Mouse (Mus musculus) CH12.LX (cell line): ENCODE measurements around the gene Kcnma1. TPM values are rescaled to one million over a fixed set of nuclear protein-coding genes. Genes with fewer than 3 reads are reported as not detected.

Experiments
- DNase-seq: peaks from one replicate; pipeline ENCODE4 v3.0.0-alpha.2; 2013; ENCODE audit errors: extremely low read depth
- H3K27ac ChIP-seq: 2 replicates; pipeline ENCODE4 v1.5.1; 2012; ENCODE audit warnings: low read depth, mild to moderate bottlenecking, control low read depth, moderate library complexity; ENCODE audit not compliant: insufficient read depth
- H3K27me3 ChIP-seq: replicated peaks from 2 replicates; pipeline ENCODE3; 2012; ENCODE audit warnings: inconsistent platforms
- H3K36me3 ChIP-seq, 2 experiments: replicated peaks in 1 of 2; 2 replicates each; pipeline versions ENCODE3 to v1.6.1; 2012; ENCODE audit warnings: inconsistent platforms in 1 of 2, low read length in 1 of 2, mild to moderate bottlenecking in 1 of 2, mixed read lengths in 1 of 2, moderate library complexity in 1 of 2; ENCODE audit not compliant: control insufficient read depth in 1 of 2, insufficient read depth in 1 of 2
- H3K4me1 ChIP-seq, 2 experiments: 2 replicates each; pipeline ENCODE4 v1.6.1; 2012; ENCODE audit warnings: inconsistent platforms in 1 of 2, moderate library complexity in 1 of 2; ENCODE audit not compliant: insufficient read depth in 2 of 2, control insufficient read depth in 1 of 2
- H3K4me2 ChIP-seq: 2 replicates; pipeline ENCODE4 v1.6.1; 2012; ENCODE audit warnings: low read depth, mild to moderate bottlenecking, control low read depth; ENCODE audit not compliant: poor library complexity, insufficient read depth, severe bottlenecking
- H3K4me3 ChIP-seq, 3 experiments: fragments of 150-350 bp in 1 of 3; sonication (generic) in 1 of 3; replicated peaks in 1 of 3; 2 replicates each; pipeline versions ENCODE3 to v1.5.1; 2011 to 2012; ENCODE audit warnings: low read depth in 2 of 3, low read length in 2 of 3, mild to moderate bottlenecking in 2 of 3, moderate library complexity in 2 of 3, control low read depth in 1 of 3, improper control_type of control experiment in 1 of 3, inconsistent platforms in 1 of 3, mixed read lengths in 1 of 3; ENCODE audit not compliant: poor library complexity in 1 of 3
- H3K79me2 ChIP-seq: replicated peaks from 2 replicates; pipeline ENCODE4 v1.6.1; 2012; ENCODE audit warnings: mild to moderate bottlenecking, moderate library complexity; ENCODE audit not compliant: control insufficient read depth, poor library complexity, insufficient read depth, severe bottlenecking; ENCODE audit errors: extremely low read depth
- H3K9ac ChIP-seq: 2 replicates; pipeline ENCODE4 v1.6.1; 2012; ENCODE audit warnings: low read depth, mild to moderate bottlenecking, control low read depth, moderate library complexity; ENCODE audit not compliant: insufficient read depth
- H3K9me3 ChIP-seq: replicated peaks from 2 replicates; pipeline ENCODE3; 2012; ENCODE audit warnings: low read length, inconsistent platforms, mixed read lengths
- CTCF ChIP-seq, 2 experiments: IDR thresholded peaks in 1 of 2; conservative IDR thresholded peaks in 1 of 2; 2 replicates each; pipeline ENCODE4 v1.5.1; 2011 to 2012; ENCODE audit warnings: low read depth in 2 of 2, low read length in 2 of 2, improper control_type of control experiment in 1 of 2, inconsistent platforms in 1 of 2, mild to moderate bottlenecking in 1 of 2, moderate library complexity in 1 of 2
- E2F4 ChIP-seq: IDR thresholded peaks from 2 replicates; pipeline ENCODE4 v1.6.1; 2011; ENCODE audit warnings: low read depth, low read length, improper control_type of control experiment; ENCODE audit not compliant: insufficient replicate concordance
- EP300 ChIP-seq: IDR thresholded peaks from 2 replicates; pipeline ENCODE4 v1.6.1; 2011; ENCODE audit warnings: low read length, improper control_type of control experiment
- ETS1 ChIP-seq: conservative IDR thresholded peaks from 2 replicates; pipeline ENCODE4 v1.6.1; 2012; ENCODE audit warnings: low read depth, mild to moderate bottlenecking, inconsistent platforms, low read length, improper control_type of control experiment, moderate library complexity
- GABPA ChIP-seq: IDR thresholded peaks from 2 replicates; pipeline ENCODE4 v1.6.1; 2012; ENCODE audit warnings: low read depth, low read length, improper control_type of control experiment, inconsistent platforms; ENCODE audit not compliant: insufficient replicate concordance
- IRF4 ChIP-seq: IDR thresholded peaks from 2 replicates; pipeline ENCODE4 v1.6.1; 2014; ENCODE audit warnings: low read depth, mild to moderate bottlenecking, inconsistent platforms, low read length, improper control_type of control experiment
- JUND ChIP-seq: conservative IDR thresholded peaks from 2 replicates; pipeline ENCODE4 v1.6.1; 2011; ENCODE audit warnings: low read depth, low read length, improper control_type of control experiment
- KAT2A ChIP-seq: IDR thresholded peaks from 2 replicates; pipeline ENCODE4 v1.6.1; 2012; ENCODE audit warnings: low read length, improper control_type of control experiment, inconsistent platforms; ENCODE audit not compliant: insufficient replicate concordance
- MAX ChIP-seq: IDR thresholded peaks from 2 replicates; pipeline ENCODE4 v1.6.1; 2011; ENCODE audit warnings: low read length, improper control_type of control experiment
- MAZ ChIP-seq: IDR thresholded peaks from 2 replicates; pipeline ENCODE4 v1.6.1; 2012; ENCODE audit warnings: low read depth, mild to moderate bottlenecking, inconsistent platforms, low read length, improper control_type of control experiment, moderate library complexity
- MEF2A ChIP-seq: IDR thresholded peaks from 2 replicates; pipeline ENCODE4 v1.6.1; 2014; ENCODE audit warnings: low read depth, mild to moderate bottlenecking, inconsistent platforms, low read length, improper control_type of control experiment, borderline replicate concordance
- NELFE ChIP-seq: IDR thresholded peaks from 2 replicates; pipeline ENCODE4 v1.6.1; 2011; ENCODE audit warnings: low read depth, low read length, improper control_type of control experiment
- NRF1 ChIP-seq: IDR thresholded peaks from 2 replicates; pipeline ENCODE4 v1.6.1; 2014; ENCODE audit warnings: low read depth, mild to moderate bottlenecking, inconsistent platforms, low read length, improper control_type of control experiment, moderate library complexity
- POLR2AphosphoS2 ChIP-seq: IDR thresholded peaks from 2 replicates; pipeline ENCODE4 v1.6.1; 2011; ENCODE audit warnings: low read depth, low read length, improper control_type of control experiment
- RAD21 ChIP-seq: IDR thresholded peaks from 2 replicates; pipeline ENCODE4 v1.6.1; 2011; ENCODE audit warnings: low read depth, mild to moderate bottlenecking, low read length, improper control_type of control experiment, moderate library complexity
- RCOR1 ChIP-seq: conservative IDR thresholded peaks from 2 replicates; pipeline ENCODE4 v1.6.1; 2012; ENCODE audit warnings: low read depth, mild to moderate bottlenecking, inconsistent platforms, low read length, improper control_type of control experiment
- SIN3A ChIP-seq: IDR thresholded peaks from 2 replicates; pipeline ENCODE4 v1.6.1; 2012; ENCODE audit warnings: low read length, improper control_type of control experiment, inconsistent platforms
- SMC3 ChIP-seq: IDR thresholded peaks from 2 replicates; pipeline ENCODE4 v1.6.1; 2011; ENCODE audit warnings: low read depth, low read length, improper control_type of control experiment
- USF1 ChIP-seq: IDR thresholded peaks from 2 replicates; pipeline ENCODE4 v1.6.1; 2014; ENCODE audit warnings: low read depth, mild to moderate bottlenecking, inconsistent platforms, low read length, improper control_type of control experiment
- ZKSCAN1 ChIP-seq: IDR thresholded peaks from 2 replicates; pipeline ENCODE4 v1.6.1; 2012; ENCODE audit warnings: low read depth, inconsistent platforms, low read length, improper control_type of control experiment, borderline replicate concordance
- dilution Hi-C: fragments of 300-500 bp; cut with MboI; formaldehyde crosslinking; loops from 2 replicates; pipeline ENCODE4 v1.14.3; 2020; ENCODE audit warnings: low sequenced_read_pairs; ENCODE audit not compliant: extremely low pct_unique_long_range_greater_than_20kb, extremely low pct_ligation_motif_present
- in situ Hi-C: fragments of 300-500 bp; cut with MboI; formaldehyde crosslinking; loops from 3 replicates; pipeline ENCODE4 v1.14.3; 2019; ENCODE audit warnings: low sequenced_read_pairs, low pct_ligation_motif_present, low pct_unique_long_range_greater_than_20kb, mixed read lengths
- polyA plus RNA-seq: library from polyadenylated mRNA; unstranded; fragments of >175 nt; gene quantifications from 2 replicates; pipeline ENCODE4 v1.2.1, GENCODE M21; 2012; ENCODE audit warnings: low read depth; ENCODE audit not compliant: insufficient read length
- total RNA-seq, 2 experiments: library from RNA; depleted of rRNA; stranded (reverse); fragments of 300-350 nt in 1 of 2; fragments of >200 nt in 1 of 2; gene quantifications; 2 replicates each; pipeline ENCODE4 v1.2.3; 2012 to 2014

Gene Kcnma1
- total and polyA plus RNA-seq, 3 experiments: 0.10 to 0.17 (median 0.12) TPM

- TF ChIP-seq CTCF (conservative IDR thresholded peaks at IDR 0.05 in 1 of 2, IDR thresholded peaks at IDR 0.05 in 1 of 2; ENCODE audit: low read depth in 2 of 2, low read length in 2 of 2) (no peak), ZKSCAN1 (no peak), MAZ (no peak), ETS1 (no peak), USF1 (no peak), SIN3A (no peak), RCOR1 (no peak), GABPA (no peak), E2F4 (no peak), RAD21 (no peak), NRF1 (no peak), IRF4 (no peak), MAX (no peak)
- H3K4me3 ChIP-seq: no peak overlapping the region
- H3K9me3 ChIP-seq: no peaks in the 10 kb centered on the region
- H3K27me3 ChIP-seq: no peaks in the 10 kb centered on the region
- no peak overlapping the region for H3K4me2 ChIP-seq
- in situ Hi-C loops (loop anchor here (25.0 kb wide), 1 partner anchor 349 kb away; no protein-coding TSS in a partner anchor), dilution Hi-C loops (no loop called here)
- no peaks in the 10 kb centered on the region for H3K79me2 ChIP-seq
- no peaks in the 10 kb centered on the region; a peak in 1 of 4 replicates for H3K4me1 ChIP-seq
- no peak overlapping the region for H3K9ac ChIP-seq
- no peak for DNase-seq
- H3K27ac ChIP-seq: no peak overlapping the region
- H3K36me3 ChIP-seq: no peaks in the 10 kb centered on the region
These were observed 627.5 kb downstream of the Kcnma1 start for GRCm38 (mm10) chr14:23386786-23387185.

GRCm38 (mm10) chr14:23385776-23386608 lies 628.3 kb downstream of the Kcnma1 start:
- Histone ChIP-seq H3K4me1 (no peaks in the 10 kb centered on the region; a peak in 1 of 4 replicates), H3K4me3 (no peak overlapping the region), H3K27ac (no peak overlapping the region), H3K27me3 (no peaks in the 10 kb centered on the region), H3K79me2 (no peaks in the 10 kb centered on the region), H3K9ac (no peak overlapping the region), H3K9me3 (no peaks in the 10 kb centered on the region), H3K36me3 (no peaks in the 10 kb centered on the region), H3K4me2 (no peak overlapping the region)
- TF ChIP-seq NELFE: no peak
- no peak for TF ChIP-seq SIN3A
- TF ChIP-seq SMC3: no peak
- no peak for TF ChIP-seq IRF4
- TF ChIP-seq MEF2A: no peak
- no peak for TF ChIP-seq KAT2A
- no peak for TF ChIP-seq EP300
- TF ChIP-seq POLR2AphosphoS2: no peak
- TF ChIP-seq JUND: no peak
- no peak for DNase-seq
- in situ Hi-C loops: loop anchor here (25.0 kb wide), 1 partner anchor 349 kb away; no protein-coding TSS in a partner anchor
- dilution Hi-C loops: no loop called here
